Mouse (Mus musculus): ENCODE results near the gene Tmem184a. TPM values are rescaled to one million over a fixed set of nuclear protein-coding genes. Genes with fewer than 3 reads are reported as not detected.

The Tmem184a gene
- total RNA-seq, 2 experiments from 2014 or later = 0.96 to 1.4 TPM

Small RNA genes lying within 50 kb of the gene (microRNA-seq; reads per million reads assigned to microRNA genes)
- 0 reads per million in 2 experiments for gene Mir7037

Other genes starting within 250 kb of the Tmem184a start
- gene Micall2, start 83.6 kb downstream of the Tmem184a start, total RNA-seq (2021) = under 1 TPM; 0.52 to 0.94 TPM
- gene Ints1, start 44.2 kb downstream of the Tmem184a start, total RNA-seq (2021) = 10 to 100 TPM; 27.4 to 31.2 TPM
- 10 to 100 TPM; 16.6 to 21.4 TPM for gene Mafk, start 28.4 kb downstream of the Tmem184a start, total RNA-seq (2021)
- not detected for gene Gm26938, start 6.5 kb upstream of the Tmem184a start, total RNA-seq (2021)
- gene Psmg3, start 7.0 kb upstream of the Tmem184a start, total RNA-seq (2021) = 1 to 10 TPM; 6.7 to 8.7 TPM
- not detected for gene Elfn1, start 88.0 kb upstream of the Tmem184a start, total RNA-seq (2021)